Mouse (Mus musculus) megakaryocyte, embryonic 14.5 days (primary cell): ENCODE results near the gene Fam196b.

Experiments
- FLI1 ChIP-seq: IDR thresholded peaks from 2 replicates; pipeline ENCODE4 v1.6.1; 2012; ENCODE audit warnings: low read length, inconsistent platforms, mixed read lengths
- GATA1 ChIP-seq: IDR thresholded peaks from 3 replicates; pipeline ENCODE4 v1.6.1; 2012; ENCODE audit warnings: mixed read lengths, low read length, inconsistent platforms, borderline replicate concordance

- no peak for TF ChIP-seq GATA1
- no peak for TF ChIP-seq FLI1
Measured at GRCm38 (mm10) chr11:34467056-34467455, 152.4 kb downstream of the Fam196b start.
